Mouse (Mus musculus): Measurements from ENCODE around the gene Ccnd3. TPM values are rescaled to one million over a fixed set of nuclear protein-coding genes. Genes with fewer than 3 reads are reported as not detected.

Gene Ccnd3
- polyA plus RNA-seq, 1 experiment from 2014 or later = 546 TPM

DNA sequence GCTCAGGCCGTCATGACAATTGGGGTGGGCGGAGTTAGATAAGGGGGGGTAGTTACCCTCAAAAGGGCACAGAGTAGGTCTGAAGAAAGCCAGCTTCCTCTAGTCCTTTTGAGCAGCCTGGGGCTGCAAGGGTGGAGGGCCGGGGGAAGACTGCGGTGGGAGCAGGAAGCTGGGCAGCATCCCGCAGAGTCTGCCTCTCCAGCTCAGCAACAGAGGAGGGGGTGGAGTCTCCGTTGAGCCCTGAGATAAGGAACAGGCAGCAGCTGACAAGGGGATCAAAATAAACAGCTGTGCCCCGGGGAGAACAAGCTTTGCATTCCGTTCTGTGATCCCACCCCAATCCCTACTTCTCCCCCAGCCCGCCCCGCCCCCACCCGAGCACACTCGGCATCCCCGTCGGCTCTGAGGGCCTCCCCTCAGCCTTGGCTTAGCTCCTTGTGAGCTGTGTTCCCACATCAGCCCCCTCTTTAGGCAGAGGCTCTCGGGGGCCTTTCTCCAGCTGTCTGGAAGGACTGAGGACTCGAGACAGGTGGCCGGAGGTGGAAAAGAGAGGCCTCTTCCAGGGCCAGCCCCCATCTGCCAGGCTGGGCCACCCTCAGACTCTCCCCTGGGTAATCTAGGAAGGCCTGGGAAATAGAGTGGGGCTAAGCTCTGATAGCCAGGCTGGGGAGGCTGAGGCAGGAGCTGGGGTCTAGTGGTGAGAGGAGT, 16.9 kb downstream of the Ccnd3 start:
- peak overlapping the region; percentile 85 for H3K4me2 ChIP-seq
- 2% methylated on average over 17 of the region's 17 CpGs for WGBS (ENCODE audit: insufficient replicate concordance)
- no peaks in the 10 kb centered on the region for H3K9me3 ChIP-seq (replicated peaks)
- H3K4me3 ChIP-seq = peak overlapping the region; percentile 52
- H3K36me3 ChIP-seq = no peaks in the 10 kb centered on the region
- H3K27me3 ChIP-seq (replicated peaks) = no peaks in the 10 kb centered on the region
- H3K9ac ChIP-seq = peak overlapping the region; percentile 80
- peaks cover 80% of the 10 kb centered on the region for H3K4me1 ChIP-seq
- peak; percentile 92 for ATAC-seq
- peak overlapping the region; percentile 99 for H3K27ac ChIP-seq

DNA sequence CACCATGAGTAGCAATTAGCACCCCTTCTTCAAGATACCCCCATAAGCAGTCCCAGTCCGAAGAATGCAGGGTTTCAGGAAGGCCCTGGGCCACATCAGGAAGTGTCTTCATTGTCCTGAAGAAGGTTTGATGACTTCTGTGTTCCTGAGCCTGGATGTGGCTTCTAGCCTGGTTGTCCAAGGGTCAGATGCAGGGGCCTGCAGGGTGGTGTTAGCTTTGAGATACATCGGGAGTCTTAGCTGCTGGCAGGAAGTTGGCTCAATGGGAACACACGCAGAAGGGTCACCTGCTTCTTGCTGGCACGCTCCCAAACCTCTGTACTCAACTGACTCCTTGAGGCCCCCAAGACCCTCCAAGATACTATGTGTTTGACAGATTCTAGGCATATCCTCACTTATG, 17.7 kb downstream of the Ccnd3 start:
- peak overlapping the region; percentile 85 for H3K4me2 ChIP-seq
- peak overlapping the region; percentile 99 for H3K27ac ChIP-seq
- no peaks in the 10 kb centered on the region for H3K9me3 ChIP-seq (replicated peaks)
- H3K36me3 ChIP-seq = no peaks in the 10 kb centered on the region
- no peak overlapping the region for H3K4me3 ChIP-seq
- H3K27me3 ChIP-seq (replicated peaks) = no peaks in the 10 kb centered on the region
- peak overlapping the region; percentile 80 for H3K9ac ChIP-seq
- 45% methylated on average over 4 of the region's 4 CpGs for WGBS (ENCODE audit: insufficient replicate concordance)
- H3K4me1 ChIP-seq = peaks cover 88% of the 10 kb centered on the region
- ATAC-seq = no peak

DNA sequence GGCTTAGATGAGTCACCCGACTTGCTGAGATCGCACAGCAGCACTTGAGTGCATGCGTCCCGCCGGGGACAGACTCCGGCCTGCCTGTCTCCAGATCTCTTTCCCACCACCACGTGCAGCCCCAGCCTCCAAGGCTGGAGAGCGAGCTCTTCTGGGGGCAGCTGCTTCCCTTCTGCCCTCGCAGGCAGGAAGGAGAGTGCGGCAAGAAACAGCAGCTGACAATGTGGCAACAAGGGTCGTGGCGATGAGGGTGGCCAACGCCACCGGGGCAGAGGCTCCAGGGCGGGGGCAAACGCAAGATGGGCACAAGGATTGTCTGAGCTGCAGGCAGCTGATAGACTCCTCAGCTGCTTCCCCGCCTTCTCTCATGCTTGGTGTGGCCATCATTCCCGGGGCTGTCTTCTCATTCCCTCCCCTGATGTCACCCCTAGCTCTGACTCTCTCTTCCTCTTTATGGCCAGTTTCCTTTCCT, 18.4 kb downstream of the Ccnd3 start:
- H3K36me3 ChIP-seq = no peaks in the 10 kb centered on the region
- peak overlapping the region; percentile 21; the same call in 1 of the 2 replicates for H3K4me3 ChIP-seq
- H3K27me3 ChIP-seq (replicated peaks) = no peaks in the 10 kb centered on the region
- no peaks in the 10 kb centered on the region for H3K9me3 ChIP-seq (replicated peaks)
- peak overlapping the region; percentile 80 for H3K9ac ChIP-seq
- WGBS (ENCODE audit: insufficient replicate concordance) = 14% methylated on average over 18 of the region's 18 CpGs
- peak overlapping the region; percentile 85 for H3K4me2 ChIP-seq
- ATAC-seq = peak; percentile 74
- H3K4me1 ChIP-seq = peaks cover 88% of the 10 kb centered on the region
- H3K27ac ChIP-seq = peak overlapping the region; percentile 99

DNA sequence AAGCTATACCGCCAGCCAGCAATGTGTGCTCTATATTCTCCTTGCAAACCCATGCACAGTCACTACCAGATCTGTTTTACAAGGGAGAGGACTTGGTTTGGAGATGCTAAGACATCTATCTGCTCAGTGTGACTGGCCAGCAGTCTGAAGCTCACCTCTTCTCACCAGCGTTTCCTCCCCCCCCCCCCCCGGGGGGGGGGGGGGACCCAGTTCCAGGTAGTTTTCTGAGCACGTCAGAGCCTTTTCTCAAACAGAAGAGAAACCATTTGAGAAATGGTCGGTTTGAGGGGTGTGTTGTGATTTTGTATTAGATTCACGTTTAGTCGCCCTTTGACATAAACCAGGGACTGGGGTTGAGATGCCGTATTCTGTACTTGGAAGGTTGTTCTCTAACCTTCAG, 19.2 kb downstream of the Ccnd3 start:
- no peak overlapping the region for H3K4me3 ChIP-seq
- ATAC-seq = no peak
- peaks cover 88% of the 10 kb centered on the region for H3K4me1 ChIP-seq
- 66% methylated on average over 8 of the region's 8 CpGs for WGBS (ENCODE audit: insufficient replicate concordance)
- H3K27me3 ChIP-seq (replicated peaks) = no peaks in the 10 kb centered on the region
- H3K27ac ChIP-seq = peak overlapping the region; percentile 99
- H3K9ac ChIP-seq = peak overlapping the region; percentile 80
- H3K4me2 ChIP-seq = peak overlapping the region; percentile 85
- H3K36me3 ChIP-seq = no peaks in the 10 kb centered on the region
- H3K9me3 ChIP-seq (replicated peaks) = no peaks in the 10 kb centered on the region

DNA sequence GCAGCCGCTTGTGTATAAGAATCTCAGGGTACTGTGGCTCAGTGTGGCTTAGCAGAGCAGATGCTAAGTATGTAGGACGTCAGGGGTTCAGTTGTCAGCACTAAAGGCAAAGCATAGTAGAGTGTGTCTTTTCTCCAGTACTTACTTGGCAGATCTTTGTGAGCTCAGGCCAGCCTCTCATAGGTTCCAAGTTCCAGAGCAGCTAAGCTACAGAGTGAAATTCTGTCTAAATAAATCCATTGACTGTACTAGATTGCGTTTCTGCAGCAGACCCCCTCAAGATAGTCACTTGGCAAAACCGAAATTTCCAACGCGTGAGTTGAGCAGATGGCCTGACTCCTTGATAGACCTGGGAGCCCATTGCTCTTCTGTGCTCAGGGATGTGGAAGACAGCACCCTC, 20.1 kb downstream of the Ccnd3 start:
- no peak for ATAC-seq
- peaks cover 87% of the 10 kb centered on the region for H3K4me1 ChIP-seq
- H3K27me3 ChIP-seq (replicated peaks) = no peaks in the 10 kb centered on the region
- no peaks in the 10 kb centered on the region for H3K36me3 ChIP-seq
- WGBS (ENCODE audit: insufficient replicate concordance) = 85% methylated on average over 6 of the region's 6 CpGs
- H3K9ac ChIP-seq = 0 out of 2 replicates have a peak overlapping the region, but pooled peaks have one; percentile 5
- H3K27ac ChIP-seq = peak overlapping the region; percentile 99
- H3K9me3 ChIP-seq (replicated peaks) = no peaks in the 10 kb centered on the region
- H3K4me3 ChIP-seq = no peak overlapping the region
- no peak overlapping the region for H3K4me2 ChIP-seq

DNA sequence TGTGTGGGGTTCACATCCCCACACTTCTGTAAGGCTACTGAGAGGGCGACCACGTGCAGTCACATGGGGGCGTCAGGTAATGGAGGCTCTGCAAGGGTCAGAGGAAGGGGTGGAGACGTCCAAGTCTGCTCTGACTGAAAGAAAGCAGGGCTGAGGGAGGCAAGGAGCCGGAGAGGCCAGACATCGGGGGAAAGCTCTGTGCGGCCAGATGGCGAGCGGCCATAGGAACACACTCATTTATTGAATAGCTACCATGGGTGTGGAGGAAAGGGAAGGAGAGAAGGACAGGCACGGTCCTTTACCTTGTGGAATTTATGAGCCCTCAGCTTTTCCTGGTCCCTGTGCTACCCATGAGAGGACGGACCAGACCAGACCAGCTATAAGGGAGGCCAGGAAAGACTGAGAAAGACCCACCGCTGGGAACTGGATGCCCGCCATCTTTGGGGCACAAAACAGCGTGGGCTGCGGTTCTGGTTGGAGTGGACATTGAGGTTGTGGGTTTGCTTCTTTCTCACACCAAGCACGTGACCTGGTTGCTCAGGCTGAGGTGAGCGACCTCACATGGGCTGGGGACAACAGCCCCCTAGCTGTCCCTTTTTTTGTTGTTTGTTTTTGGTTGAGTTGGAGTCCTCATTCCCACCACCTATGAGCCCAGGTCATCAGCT, 22.1 kb downstream of the Ccnd3 start:
- no peaks in the 10 kb centered on the region for H3K9me3 ChIP-seq (replicated peaks)
- H3K4me1 ChIP-seq = peaks cover 82% of the 10 kb centered on the region
- peak overlapping the region; percentile 64 for H3K9ac ChIP-seq
- H3K4me3 ChIP-seq = no peak overlapping the region
- peak overlapping the region; percentile 32 for H3K4me2 ChIP-seq
- peak overlapping the region; percentile 86 for H3K27ac ChIP-seq
- ATAC-seq = no peak
- 78% methylated on average over 17 of the region's 17 CpGs for WGBS (ENCODE audit: insufficient replicate concordance)
- H3K27me3 ChIP-seq (replicated peaks) = no peaks in the 10 kb centered on the region
- no peaks in the 10 kb centered on the region for H3K36me3 ChIP-seq

DNA sequence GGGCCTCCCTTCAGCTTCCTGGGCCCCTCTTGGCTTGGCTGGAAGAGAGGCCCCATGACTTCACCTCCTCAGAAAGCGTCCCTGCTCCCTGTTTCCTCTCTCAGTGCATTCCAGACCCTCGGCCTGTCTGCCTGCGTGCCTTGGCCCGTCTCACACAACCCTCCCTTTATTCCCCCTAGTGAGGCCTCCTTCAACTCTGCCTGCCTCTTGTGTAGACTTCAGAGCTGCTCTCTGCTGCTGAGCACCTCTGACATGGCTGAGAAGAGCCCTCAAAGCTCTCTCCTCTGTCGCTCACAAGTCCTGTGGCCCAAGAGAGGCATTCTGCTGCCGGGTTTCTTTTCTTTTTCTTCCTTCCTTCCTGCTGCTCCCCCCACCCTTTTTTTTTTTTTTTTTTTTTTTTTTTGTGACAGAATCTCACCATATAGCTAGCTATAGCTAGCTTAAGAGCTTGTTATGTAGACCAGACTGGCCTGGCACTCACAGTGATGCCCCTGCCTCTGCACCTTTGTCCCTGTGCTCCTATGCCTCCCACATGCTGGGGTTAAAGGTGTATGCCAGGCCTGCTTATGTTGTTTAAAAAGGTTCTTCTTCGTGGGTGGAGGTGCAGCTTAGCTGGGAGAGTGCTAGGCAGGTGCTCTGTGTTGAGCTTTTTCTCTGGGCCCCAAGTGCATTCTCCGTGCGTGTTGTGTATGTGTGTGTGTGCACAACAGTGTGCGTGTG, 22.9 kb downstream of the Ccnd3 start:
- Histone ChIP-seq H3K4me1 (peaks cover 82% of the 10 kb centered on the region), H3K4me3 (no peak overlapping the region)
- ATAC-seq = no peak

DNA sequence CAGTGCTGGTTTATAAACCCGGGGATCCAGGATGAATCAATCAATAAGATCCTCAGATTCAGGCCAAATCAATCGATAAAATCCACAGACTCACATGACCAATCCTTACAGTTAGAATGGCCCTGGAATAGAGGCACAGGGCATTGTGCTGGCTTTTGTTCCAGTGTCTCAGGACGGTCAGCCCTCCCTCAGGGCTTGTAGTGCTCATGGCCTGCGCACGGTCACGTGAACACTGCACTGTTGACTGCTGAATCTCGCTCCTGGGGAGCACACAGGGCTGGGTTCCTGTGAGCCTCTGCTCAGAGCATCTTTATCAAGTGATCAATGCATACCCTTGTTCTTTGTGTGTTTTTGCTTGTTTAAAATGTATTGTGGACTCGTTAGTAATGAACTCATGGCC, 24.1 kb downstream of the Ccnd3 start:
- ATAC-seq = no peak
- Histone ChIP-seq H3K27me3 (replicated peaks) (no peaks in the 10 kb centered on the region), H3K27ac (peak overlapping the region; percentile 86), H3K9me3 (replicated peaks) (no peaks in the 10 kb centered on the region), H3K4me2 (no peak overlapping the region), H3K4me3 (no peak overlapping the region), H3K36me3 (no peaks in the 10 kb centered on the region), H3K9ac (0 out of 2 replicates have a peak overlapping the region, but pooled peaks have one; percentile 64), H3K4me1 (peaks cover 82% of the 10 kb centered on the region)
- 74% methylated on average over 8 of the region's 8 CpGs for WGBS (ENCODE audit: insufficient replicate concordance)

More for the DNA sequence above, 22.9 kb downstream of the Ccnd3 start:
- no peaks in the 10 kb centered on the region for H3K36me3 ChIP-seq
- peak overlapping the region; percentile 64 for H3K9ac ChIP-seq
- peak overlapping the region; percentile 32 for H3K4me2 ChIP-seq
- H3K9me3 ChIP-seq (replicated peaks) = no peaks in the 10 kb centered on the region
- no peaks in the 10 kb centered on the region for H3K27me3 ChIP-seq (replicated peaks)
- WGBS (ENCODE audit: insufficient replicate concordance) = 38% methylated on average over 10 of the region's 10 CpGs
- H3K27ac ChIP-seq = peak overlapping the region; percentile 86

DNA sequence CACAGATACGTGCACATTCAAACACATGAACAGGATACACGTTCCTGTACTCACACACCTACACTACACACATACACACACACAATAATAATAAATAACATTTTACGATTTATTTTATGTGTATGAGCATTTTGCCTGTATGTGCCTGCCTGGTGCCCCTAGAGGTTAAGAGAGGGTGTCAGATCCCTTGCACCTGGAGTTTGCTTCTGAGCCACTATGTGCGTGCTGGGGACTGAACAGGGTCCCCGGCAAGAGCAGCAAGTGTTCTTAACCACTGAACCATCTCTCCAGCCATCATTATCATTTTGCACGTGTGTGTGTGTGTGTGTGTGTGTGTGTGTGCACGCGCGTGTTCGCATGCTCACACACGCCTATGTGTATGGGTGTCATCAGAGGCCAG, 24.7 kb downstream of the Ccnd3 start:
- 0 out of 2 replicates have a peak overlapping the region, but pooled peaks have one; percentile 99 for H3K27ac ChIP-seq
- WGBS (ENCODE audit: insufficient replicate concordance) = 91% methylated on average over 11 of the region's 11 CpGs
- no peaks in the 10 kb centered on the region for H3K27me3 ChIP-seq (replicated peaks)
- no peaks in the 10 kb centered on the region for H3K36me3 ChIP-seq
- H3K4me3 ChIP-seq = no peak overlapping the region
- no peak for ATAC-seq
- H3K4me2 ChIP-seq = no peak overlapping the region
- H3K9ac ChIP-seq = no peak overlapping the region
- no peaks in the 10 kb centered on the region for H3K9me3 ChIP-seq (replicated peaks)
- H3K4me1 ChIP-seq = peaks cover 82% of the 10 kb centered on the region

DNA sequence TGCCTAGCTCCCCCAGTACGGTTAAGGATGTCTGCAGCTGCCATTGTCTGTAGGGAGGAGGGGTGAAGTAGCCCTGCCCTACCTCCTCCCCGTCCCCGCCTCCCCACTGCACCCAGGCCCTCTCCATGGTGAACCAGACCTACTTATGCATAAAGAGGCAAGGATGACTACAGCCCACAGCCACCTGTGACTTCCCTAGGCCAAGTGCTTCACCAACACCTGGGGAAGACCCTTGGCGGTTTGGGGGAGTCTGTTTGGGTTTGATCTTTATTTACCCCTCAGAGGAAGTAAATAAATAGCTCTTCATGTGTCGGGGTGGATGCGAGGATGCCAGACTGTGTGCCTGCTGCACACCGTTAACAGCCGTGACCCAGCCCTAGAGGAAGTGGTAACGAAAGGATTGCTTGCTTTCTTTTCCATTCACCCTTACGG, 26.6 kb downstream of the Ccnd3 start:
- Histone ChIP-seq H3K4me1 (peaks cover 92% of the 10 kb centered on the region), H3K4me3 (no peak overlapping the region), H3K27ac (peak overlapping the region; percentile 99), H3K4me2 (no peak overlapping the region), H3K27me3 (replicated peaks) (no peaks in the 10 kb centered on the region), H3K36me3 (no peaks in the 10 kb centered on the region), H3K9ac (no peak overlapping the region), H3K9me3 (replicated peaks) (no peaks in the 10 kb centered on the region)
- no peak for ATAC-seq
- WGBS (ENCODE audit: insufficient replicate concordance) = 62% methylated on average over 10 of the region's 10 CpGs

DNA sequence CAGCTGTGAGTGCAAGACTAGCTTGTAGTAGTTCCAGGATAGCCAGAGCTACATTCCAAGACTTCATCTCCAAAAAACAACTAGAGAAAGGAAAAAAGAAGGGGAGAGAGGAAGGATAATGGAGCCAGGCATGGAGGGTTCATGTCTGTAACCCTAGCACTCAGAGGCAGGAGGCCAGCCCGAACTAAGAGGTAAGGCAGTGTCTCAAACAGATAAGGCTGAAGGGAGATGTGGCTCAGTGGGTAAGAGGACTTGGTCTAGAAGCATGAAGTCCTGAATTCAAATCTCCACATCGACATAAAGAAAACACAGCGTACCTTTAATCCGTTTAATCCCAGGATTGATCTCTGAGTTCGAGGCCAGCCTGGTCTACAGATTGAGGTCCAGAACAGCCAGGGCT, 27.5 kb downstream of the Ccnd3 start:
- peak; percentile 40 for ATAC-seq
- Histone ChIP-seq H3K9me3 (replicated peaks) (no peaks in the 10 kb centered on the region), H3K9ac (peak overlapping the region; percentile 53), H3K4me3 (no peak overlapping the region), H3K36me3 (no peaks in the 10 kb centered on the region), H3K4me1 (peaks cover 92% of the 10 kb centered on the region), H3K27me3 (replicated peaks) (no peaks in the 10 kb centered on the region), H3K27ac (peak overlapping the region; percentile 99), H3K4me2 (peak overlapping the region; percentile 52)
- 65% methylated on average over 5 of the region's 5 CpGs for WGBS (ENCODE audit: insufficient replicate concordance)

DNA sequence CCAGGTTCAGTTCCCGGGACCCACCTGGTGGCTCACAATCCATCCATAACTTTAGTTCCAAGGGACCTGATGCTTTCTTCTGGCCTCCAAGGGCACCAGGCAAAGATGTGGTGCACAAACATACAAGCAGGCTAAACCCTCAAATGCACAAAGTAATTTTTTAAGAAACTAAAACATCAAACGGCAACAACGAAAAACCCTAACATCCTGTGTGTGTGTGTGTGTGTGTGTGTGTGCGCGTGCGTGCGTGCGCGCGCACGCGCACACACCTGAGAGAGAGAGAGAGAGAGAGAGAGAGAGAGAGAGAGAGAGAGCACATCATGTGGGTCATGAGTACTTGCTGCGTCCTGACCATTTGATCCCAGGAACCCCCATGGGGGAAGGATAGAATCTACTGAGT, 28.8 kb downstream of the Ccnd3 start:
- Histone ChIP-seq H3K27ac (peak overlapping the region; percentile 99), H3K4me1 (peaks cover 90% of the 10 kb centered on the region), H3K27me3 (replicated peaks) (no peaks in the 10 kb centered on the region), H3K4me2 (no peak overlapping the region), H3K9me3 (replicated peaks) (no peaks in the 10 kb centered on the region), H3K9ac (no peak overlapping the region), H3K36me3 (no peaks in the 10 kb centered on the region), H3K4me3 (no peak overlapping the region)
- ATAC-seq = no peak
- WGBS (ENCODE audit: insufficient replicate concordance) = 93% methylated on average over 13 of the region's 13 CpGs

All from liver, embryonic 12.5 days (tissue).